Mouse (Mus musculus): ENCODE measurements around the gene Cbfa2t2.

The Cbfa2t2 gene

DNA sequence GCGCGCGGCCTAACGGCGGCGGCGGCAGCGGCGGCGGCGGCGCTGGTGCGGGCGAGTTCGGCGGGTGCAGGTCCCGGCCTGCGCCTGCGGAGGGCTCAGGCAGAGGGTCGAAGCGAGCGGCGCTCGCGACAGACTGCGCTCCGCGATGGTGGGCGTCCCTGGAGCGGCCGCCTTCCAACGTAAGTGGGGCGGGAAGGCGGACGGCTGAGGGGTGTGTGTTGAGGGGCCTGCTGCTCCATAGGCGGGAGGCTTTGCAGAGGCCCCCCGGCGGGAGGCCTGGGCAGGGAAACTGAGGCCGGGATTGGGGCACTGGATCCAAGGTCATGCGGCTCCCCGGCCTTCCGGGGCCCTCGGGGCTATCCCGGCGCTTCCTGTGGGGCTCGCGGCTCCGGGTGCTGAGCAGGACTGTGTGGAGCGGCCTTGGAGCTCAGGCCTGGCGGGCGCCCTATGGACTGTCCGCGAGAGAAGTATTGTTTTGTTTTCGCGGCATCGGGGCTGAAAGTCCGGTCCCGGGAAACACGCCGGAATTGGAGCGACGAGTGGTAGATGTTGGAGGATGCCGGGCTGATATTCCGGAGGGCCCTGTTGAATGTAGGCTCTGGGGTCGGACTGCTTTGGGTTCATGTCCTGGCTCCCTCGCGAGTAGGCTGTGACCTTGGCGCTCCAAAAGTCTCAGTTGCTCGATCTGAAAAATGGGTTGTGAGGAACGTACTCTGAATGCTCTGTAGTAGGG is at the start of gene Cbfa2t2:
Cbfa2t2 (plus strand) TSS at position 24 of the 733 bp plus-strand sequence.
- peak in 1 of 2 experiments; percentile 69 for DNase-seq

DNA sequence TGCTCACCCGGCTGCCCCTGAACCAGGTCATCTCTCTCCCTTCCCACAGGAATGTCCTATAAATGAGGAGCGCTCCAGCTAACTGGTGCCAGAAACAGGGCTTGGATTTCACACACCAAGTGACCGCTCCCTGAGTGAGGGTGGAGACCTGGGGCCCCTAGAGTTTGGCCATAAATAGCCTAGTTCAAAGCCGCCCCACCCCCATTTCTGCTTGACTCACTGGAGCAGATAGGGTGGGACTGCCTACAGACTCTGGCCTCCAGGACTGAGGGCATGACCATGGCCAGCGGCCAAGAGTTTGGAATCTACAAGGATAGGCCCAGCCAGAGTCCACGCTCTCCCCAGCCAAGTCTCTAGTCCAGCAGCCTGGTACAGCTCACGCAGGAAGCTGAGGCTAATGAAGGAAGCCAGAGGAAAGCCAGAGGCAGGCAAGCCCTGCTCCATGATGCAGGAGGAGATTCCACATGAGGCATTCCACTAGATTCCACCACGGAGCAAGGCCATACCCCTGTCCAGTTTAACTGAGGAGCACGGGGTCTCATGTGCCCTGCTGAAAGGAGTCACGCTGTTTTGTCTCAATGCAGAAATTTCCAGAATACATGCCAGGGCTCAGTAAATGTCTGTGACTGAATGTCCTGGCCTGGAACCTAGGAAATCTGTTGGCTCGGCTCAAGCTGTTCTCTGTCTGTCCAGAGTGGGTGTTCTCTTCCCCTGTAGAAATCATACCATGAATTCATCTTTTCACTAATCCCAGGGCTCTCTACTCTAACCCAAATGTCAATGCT is 45.9 kb upstream of the Cbfa2t2 start:
- DNase-seq, result peak; percentile 53 to 72

DNA sequence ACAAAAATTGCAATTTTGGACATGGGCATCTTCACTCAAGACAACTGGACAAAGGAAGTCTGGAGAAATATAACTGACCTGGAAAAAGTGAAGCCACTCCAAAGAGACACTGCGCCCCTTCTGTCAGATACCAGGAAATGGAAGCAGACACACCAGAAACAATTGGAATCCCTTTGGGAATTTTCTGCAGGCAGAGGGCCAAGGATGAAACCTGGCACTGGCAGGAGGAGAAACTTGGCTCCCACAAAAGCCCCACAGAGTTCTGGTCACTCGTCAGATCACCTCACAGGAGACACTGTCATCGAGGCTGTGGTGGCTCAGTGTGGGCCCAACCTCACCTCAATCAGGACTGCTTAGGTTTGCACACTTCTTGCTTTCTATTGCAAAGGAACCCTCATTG is 41.7 kb upstream of the Cbfa2t2 start:
- peak; percentile 72 to 79 for DNase-seq

DNA sequence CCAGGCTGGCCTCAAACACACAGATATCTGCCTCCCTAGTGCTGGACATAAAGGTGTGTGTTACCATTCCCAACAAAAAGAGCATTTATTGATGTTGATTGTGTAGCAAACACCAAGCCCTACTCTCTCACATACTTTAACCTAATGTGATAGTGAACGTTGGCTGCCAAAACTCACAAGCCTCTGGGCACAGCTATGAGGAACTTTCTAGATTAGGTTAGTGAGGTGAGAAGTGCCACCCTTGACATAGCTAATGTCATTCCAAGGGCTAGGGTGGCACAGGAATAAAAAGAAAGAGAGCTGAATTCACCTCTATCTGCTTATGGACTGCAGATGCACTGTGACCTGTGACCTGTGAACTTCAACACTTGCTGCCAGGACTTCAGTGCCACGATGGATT is 39.8 kb upstream of the Cbfa2t2 start:
- no peak for DNase-seq

DNA sequence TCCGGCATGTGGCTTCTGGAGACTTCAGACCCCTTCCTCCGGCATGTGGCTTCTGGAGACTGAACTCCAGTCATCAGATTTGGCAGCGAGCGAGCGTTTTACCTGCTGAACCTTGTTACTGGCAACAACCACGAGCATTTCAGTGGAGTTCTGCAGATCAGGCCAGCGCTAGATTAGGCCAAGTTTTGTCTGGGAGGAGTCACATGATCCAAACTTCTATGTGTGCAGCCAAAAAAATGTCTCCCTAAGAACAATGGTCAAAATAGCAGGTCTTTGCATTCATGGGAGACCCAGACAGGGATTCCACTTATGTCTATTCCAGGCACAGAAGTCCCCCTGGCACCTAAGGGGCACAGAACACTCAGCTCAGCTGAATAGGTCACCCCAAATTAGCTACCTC is 38.0 kb upstream of the Cbfa2t2 start:
- DNase-seq, result no peak

DNA sequence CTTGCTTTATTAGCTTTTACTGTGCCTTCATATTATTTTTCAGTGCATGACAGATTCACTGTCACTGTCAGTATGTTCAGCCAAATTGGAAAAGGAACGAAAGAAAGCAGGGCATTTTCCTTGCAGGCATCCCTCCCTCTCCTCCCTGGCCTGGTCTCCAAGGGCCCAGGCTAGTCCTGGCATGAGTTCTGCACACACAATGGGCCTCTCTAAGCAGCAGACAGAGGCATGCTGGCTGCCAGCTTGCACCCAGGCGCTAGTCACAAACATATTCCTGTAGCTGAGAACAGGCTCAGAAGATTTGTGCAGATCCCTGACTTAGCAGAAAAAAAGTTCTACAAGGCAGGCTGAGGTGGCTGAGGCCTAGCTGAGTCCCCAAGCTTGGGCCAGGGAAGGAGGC is 37.0 kb upstream of the Cbfa2t2 start:
- peak in 1 of 2 experiments; percentile 33 for DNase-seq

DNA sequence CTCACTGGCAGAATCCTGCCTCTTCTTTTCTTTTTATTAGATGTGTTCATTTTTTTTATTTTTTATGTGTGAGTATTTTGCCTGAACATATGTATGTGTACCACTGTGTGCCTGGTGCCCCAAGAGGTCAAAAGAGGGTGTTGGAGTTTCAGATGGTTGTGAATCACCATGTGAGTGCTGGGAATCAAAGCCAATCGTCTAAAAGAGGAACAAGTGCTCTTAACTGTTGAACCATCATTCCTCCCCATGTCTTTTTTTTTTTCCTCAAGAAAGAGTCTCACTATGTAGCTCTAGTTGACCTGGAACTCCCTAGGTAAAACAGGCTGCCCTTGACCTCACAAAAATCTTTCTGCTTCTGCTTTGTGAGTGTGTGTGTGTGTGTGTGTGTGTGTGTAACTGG is 34.3 kb upstream of the Cbfa2t2 start:
- DNase-seq, result no peak

DNA sequence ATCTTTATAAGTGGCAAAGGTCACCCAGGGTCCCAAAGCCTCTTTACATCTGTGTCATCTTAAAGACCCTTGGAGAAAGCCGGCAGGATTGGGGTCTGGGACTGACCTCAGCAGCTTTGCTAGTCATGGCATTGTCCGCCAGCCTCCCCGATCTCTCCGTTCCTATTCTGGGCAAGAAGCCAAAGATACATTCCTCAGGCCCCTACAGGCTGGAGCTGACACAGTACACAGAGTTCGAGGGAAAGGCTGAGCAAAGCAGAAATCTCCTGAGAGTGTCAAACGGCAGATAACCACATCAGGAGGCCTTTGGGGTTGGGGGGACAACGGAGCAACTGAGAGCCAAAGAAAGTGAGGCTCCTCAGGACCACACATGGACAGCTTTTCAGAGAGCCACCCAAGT is 33.5 kb upstream of the Cbfa2t2 start:
- DNase-seq, result peak in 1 of 2 experiments; percentile 19

DNA sequence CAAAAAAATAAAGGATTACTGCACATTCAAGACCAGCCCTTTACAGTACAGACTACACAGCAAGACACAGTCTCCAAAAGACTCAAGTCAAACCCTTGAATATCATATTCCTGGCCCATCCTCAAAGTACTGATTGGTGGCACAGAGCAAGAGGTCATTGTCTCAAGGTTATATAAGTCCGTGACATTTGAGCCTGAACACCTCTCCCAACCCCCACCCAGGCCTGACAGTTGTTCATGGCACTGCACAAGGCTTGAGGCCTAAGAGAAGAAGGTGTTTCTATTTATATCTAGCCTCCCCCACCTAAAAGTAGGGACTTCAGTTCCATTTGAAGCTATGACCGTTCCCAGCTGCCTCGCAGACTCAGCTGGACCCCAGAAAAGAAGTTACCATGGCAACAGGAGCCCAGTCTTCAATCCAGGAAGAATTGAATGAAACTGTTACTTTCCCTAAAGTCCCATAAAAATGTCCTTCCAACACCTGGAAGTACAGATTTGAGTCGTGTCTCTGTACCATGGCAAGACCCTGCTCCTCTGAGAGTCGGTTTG is 30.8 kb upstream of the Cbfa2t2 start:
- DNase-seq, result no peak

DNA sequence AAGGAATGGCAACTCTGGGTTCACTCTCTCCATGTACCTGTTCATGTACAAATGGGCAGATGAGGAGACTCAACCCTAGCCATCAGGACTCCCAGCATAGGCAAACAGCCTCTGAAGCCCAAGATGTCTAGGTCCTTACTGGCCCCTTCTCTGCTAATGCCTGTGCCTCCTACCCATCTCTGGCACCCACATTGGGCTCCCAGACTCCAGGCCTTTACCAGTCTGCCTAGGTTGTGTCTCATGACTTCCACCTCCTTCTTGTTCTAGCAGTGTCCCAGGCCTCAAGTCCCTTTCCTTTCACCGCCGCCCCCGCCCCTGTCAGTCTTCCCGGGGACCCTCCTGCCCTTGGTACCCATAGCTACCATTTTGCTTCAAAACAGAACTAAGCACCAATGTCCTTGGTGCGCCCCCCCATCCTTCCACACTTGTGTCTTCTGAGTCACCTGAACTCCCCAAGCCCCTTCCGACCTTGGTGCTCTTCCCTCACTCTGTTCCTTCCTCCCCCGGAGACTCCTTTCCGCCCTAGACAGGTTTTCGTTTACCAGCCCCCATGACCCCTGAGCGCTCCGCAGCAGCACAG is 29.1 kb upstream of the Cbfa2t2 start:
- peak in 1 of 2 experiments; percentile 27 for DNase-seq

DNA sequence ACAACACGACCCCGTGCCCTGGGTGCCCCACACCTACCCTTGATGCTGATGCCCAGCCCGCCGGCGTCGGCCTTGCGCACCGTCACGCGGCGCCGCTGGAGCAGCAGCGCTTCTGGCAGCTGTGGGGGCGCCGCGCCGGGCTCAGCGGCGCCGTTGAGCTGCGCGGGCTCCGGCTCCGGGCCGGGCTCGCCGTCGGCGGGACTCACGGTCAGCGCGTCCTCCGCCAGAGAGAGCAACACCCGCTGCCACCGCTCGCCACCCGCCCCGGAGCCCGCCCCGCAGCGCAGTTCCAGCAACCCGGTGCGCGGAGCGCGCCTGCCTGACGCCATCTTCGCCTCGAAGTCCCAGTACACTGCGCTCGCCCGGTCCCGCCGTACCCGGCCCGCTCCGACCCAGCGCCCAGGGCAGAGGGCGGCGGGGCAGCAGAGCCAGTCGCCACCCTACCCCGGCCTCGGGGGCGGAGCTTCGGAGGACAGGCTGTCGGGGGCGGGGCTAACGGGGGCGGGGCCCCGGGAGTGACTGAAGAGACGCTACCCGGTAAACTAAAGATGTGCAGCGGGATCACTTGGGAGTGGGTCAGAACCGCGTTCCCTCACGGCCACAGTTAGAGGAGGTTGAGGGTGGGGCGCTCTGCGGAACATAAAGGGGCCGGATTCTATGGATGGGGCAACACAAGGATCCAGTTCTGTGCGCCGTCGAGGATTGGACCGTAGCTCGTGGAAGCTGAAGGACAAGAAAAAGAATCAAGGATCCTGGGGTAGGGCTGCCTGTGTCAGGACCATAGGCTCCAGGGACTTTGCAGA is 28.4 kb upstream of the Cbfa2t2 start, which contains the start of gene Snta1:
Snta1 (minus strand) TSS at position 457 of the 803 bp plus-strand sequence.
- peak; percentile 87 to 93 for DNase-seq

DNA sequence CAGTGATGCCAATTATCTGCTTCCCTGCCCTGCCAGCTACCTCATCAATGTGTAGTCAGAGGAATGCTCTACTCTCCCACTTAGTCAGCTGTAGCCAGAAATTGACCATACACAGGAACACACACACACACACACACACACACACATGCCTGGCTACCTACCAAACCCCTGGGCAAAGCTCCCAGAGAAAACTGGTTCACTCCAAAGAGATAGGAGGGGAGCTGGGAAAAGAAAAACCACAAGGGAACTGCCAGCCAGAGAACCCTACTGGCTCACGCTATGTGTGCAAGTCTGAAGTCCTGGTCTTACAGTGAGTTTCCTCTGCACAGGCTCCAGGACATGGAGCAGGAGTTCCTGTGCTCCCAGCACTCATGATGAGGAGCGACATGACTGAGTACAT is 25.9 kb upstream of the Cbfa2t2 start:
- no peak for DNase-seq

DNA sequence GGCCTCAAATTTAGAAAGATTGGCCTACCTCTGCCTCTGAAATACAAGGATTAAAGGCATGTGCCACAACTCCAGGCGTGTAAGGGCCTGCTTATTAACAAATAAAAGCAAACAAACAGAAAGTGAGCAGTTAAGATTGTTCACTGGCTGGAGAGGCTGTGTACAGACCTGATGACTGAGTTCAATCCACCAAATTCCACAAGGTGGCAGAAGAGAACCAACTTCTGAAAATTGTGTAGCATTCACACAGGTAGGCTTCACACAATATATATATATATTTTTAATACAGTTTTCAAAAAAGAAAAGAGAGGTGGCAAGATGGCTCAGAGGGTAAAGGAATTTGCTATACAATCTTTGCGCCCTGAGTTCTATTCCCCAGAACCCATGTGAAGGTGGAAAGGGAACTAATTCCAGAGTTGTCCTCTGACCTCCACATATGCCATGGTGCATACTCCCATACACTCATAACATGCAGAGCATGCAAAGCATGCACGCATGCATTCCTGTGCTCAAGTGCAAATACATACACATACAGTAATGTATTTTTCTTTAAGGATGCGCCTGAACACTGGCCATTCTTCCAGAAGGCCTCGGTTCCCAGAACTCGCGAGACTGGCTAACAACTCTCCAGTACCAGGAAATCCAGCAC is 24.1 kb upstream of the Cbfa2t2 start:
- DNase-seq, result peak; percentile 48 to 73

DNA sequence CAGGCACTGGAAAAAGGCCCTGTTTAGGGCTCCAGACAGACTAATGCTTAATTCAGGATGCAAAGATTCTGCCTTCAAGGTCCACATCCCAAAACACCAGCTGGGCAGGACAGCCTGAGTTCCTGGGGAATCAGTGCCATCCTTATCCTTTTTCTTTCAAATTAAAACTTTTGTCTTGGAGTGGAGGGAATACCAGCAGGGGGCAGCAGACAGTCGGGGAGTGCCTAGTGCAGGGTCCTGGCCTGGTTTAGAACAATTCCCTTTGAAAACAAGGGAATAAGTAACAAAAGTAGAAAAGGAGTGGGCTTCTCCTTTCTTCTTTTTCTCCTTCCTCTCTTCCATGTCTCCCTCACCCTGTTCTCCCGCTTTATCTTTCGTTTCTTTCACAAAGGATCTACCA is 19.2 kb upstream of the Cbfa2t2 start:
- DNase-seq, result peak; percentile 75 to 92

DNA sequence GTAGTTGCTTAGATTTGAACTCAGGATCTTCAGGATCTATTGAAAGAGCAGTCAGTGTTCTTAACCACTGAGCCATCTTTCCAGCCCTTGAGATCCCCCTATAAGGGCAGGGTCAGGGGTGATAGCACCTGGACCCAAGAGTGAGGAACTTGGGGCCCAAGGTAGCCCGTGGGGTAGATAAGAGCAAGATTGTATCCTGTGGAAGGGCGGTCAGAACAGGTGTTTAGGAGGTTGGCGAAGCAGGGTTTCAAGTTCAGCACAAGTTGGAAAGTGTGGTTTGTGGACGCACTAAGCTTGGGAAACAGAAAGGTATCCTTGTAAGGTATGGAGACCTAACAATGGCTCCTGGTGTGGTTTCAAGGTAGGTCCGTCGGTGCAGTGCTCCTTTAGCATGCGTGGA is 18.3 kb upstream of the Cbfa2t2 start:
- no peak for DNase-seq

DNA sequence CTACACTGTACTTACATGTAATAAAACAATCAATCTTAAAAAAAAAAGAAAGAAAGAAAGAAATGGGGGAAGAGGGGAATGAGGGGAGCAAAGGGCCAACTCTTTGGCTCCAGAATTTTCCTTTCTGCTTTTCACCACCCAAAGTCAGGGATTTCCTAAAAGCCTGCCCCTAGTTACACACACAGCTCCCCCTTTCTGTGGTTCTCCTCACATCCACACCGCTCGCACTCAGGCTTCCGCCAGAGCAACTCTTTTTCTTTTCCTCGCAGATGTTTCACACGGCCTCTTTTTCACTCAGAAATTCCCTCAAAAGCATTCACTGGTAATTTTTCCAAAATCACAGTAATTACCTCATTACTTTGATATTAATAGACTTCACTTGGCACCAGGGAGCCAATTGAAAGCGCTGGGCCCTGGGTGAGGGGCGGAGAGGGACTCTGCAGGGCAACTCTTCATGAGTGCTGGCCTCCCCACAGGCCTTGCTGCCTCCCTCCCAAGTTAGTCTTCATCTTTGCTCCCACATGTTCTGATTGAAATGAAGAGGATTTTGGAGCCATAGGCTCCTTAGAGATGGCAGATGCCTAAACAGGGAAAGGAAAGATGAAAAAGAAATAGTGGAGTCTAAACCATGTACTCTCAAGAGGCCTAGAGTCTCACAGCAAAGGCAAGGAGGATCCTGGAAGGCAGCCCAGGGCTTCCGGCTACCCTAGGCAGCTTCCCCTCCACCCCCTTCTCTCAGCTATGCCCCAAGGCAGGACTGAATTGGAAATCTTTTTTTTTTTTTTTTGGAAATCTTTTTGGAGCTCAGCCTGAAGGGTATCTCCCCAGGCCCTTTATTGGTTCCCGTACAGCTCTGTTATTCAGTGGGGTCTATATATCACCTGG is 16.4 kb upstream of the Cbfa2t2 start:
- DNase-seq, result no peak

DNA sequence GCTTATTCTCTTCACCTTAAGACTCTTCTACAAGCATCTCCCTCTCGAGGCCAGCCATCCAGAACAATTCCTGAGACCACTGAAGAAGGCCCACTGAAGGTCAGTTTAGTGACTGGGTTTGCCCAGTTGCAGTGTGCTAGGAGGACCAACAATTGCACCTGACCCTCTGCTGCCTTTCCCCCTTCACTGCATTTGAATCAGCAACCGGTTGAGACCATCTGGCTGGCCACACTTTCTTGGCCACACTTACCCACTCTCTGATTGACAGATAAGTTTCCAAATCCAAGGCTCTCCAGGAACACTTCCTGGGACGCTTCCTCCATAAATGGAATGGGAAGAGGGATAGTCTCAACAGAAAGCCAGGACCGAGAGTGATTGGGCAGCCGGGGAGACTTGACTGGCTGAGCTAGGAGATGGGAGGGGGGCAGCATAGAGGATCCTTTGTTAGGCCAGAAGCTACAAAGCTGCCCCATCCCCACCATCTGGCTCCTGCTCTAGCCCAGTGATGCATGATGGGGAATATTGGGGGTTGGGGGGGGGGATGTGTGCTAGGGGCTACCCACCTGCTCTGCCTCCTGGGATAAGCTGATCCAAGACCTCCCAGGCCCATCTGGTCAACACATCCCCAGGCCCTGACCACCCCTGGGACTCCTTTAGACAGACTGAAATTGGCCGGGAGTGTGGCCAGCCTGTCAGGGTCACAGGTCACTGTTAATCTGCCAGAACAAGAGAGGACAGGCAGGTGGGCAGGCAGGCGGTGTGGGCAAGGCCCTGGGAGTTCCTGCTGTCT is 15.1 kb upstream of the Cbfa2t2 start:
- DNase-seq, result peak; percentile 54 to 60

DNA sequence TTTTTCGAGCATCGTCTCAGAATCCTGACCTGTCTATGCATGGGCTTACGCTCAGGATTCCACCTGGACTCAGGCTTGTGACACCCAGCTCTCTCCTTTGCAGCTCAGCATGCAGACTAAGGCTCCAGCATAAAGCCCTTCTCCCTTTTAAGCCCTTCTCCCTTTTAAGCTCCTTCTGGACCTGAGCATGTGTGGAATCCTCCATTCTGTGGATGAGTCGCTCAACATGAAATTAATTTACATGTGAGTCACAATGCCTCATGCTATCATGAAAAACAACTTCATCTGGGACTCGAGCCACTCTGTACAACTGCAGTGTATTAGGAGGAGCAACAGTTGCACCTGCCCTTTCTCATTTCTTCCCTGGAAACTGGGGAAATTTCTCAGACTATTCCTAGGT is 14.1 kb upstream of the Cbfa2t2 start:
- DNase-seq, result no peak

DNA sequence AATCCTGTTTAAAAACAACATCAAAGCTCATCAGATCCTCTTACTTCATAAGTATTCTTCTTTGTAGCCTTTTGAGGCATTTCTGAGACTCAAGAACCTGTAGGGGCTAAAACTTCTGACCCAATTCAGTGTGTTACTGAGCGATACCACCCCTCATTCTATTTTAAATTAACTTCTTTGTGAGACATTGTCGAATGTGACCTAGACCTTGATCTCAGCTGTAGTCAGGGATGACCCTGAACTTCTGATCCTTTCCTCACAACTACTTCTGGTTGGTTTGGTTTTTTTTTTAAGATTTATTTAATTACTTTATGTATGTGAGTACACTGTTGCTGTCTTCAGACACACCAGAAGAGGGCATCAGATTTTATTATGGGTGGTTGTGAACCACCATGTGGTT is 12.7 kb upstream of the Cbfa2t2 start:
- no peak for DNase-seq

DNA sequence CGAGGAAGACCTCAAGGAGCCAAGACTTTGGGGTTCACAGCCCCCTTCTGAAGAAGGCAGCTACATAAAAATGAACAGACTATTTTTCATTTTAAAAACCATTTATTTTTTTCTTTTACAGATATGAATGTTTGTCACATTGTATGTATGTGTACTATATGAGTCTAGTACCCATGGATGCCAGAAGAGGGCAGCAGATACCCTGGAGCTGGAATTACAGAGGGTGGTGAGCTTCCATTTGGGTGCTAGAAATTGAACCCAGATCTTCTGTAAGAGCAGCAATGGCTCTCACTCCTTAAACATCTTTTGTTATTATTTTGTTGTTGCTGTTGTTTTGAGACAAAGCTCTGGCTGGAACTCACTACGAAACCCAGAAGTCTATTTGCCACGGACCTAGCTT is 10.8 kb upstream of the Cbfa2t2 start:
- DNase-seq, result no peak

Data from cerebellum, postnatal 25 days (tissue).